Mouse (Mus musculus) small intestine, adult 2 months (tissue): ENCODE data around the gene Ccer2.

Experiments used
- CTCF ChIP-seq: fragments of 200-500 bp; IDR thresholded peaks from 2 replicates; pipeline ENCODE4 v1.5.1; 2012; ENCODE audit warnings: low read depth, mild to moderate bottlenecking, control low read depth, inconsistent platforms, low read length, moderate library complexity, mixed read lengths; ENCODE audit not compliant: insufficient replicate concordance, insufficient read length; ENCODE audit errors: extremely low read depth
- POLR2A ChIP-seq: fragments of 200-500 bp; IDR thresholded peaks from 2 replicates; pipeline ENCODE4 v1.6.1; 2012; ENCODE audit warnings: low read depth, mild to moderate bottlenecking, control low read depth, inconsistent platforms, low read length, moderate library complexity

DNA sequence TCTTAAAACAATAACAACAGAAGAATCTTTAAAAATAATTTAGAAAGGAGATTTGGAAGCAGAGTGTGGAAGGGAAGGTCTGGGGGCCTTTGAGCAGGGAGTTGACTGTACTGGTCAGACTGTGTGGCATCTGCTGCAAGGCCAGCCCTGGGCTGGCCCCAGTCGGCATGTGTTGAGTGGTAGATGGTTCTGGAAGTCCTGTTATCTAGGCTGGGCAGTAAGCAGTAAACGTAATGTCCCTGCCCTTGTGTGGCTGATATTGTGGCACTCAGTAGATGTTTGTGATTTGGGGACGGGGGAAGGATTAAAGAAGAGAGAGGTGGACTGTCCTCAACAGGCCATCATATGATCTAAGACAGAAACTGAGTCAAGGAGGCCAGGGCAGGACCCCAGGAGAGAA is 14.3 kb downstream of the Ccer2 start:
- no peak for TF ChIP-seq POLR2A
- TF ChIP-seq CTCF = no peak
